Mouse (Mus musculus): ENCODE data around the gene Sapcd1.

The Sapcd1 gene

DNA sequence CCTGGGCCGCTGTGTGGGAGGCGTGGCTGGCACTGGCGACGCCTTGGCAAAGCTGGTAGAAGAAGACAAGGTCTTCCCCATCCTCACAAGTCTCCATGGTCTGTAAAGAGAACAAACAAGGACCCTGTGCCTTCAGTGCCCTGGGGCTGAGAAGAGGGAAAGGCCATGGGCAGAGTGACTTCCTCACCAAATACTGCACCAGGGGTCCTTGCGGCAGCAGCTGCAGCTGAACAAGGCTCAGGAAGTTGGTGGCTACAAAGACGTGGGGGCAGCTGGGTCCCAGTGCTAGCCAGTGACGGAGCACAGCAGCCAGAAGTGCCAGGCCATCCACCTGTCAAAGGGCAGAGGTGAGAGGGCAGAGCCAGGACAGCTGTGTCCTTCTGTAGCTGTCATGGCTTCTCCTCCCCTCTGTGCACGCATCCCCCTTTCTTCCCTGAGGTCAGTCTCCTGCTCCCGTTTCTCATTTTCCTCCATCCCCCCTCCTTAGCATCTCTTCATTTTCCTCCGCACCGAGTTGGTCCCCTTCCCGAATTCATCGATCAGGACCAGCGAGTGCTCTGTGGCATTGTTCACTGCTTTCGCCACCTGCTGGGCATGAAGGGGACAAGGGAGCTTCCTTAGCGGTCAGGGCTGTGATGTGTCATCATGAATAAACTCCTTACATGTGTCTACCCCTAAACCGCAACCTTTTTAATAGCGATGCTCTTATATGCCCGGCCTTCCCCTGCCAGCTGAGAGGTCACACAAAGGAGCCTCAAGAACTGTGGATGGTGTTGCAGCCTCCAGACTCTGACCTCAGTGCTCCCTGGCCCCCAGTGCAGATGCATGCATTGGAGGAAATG is 2.1 kb upstream of the Sapcd1 start:
- no peak for DNase-seq (ENCODE audit: low spot score in 2 of 2)

- no peak for DNase-seq (ENCODE audit: low spot score in 2 of 2)
Measured at GRCm38 (mm10) chr17:35028315-35028714, 499 bp upstream of the Sapcd1 start.

GRCm38 (mm10) chr17:35026206-35026605 is 1.6 kb downstream of the Sapcd1 start:
- no peak for DNase-seq (ENCODE audit: low spot score in 2 of 2)

GRCm38 (mm10) chr17:35024691-35025488 is 2.9 kb downstream of the Sapcd1 start:
- no peak for DNase-seq (ENCODE audit: low spot score in 2 of 2)

GRCm38 (mm10) chr17:35024261-35024660 is 3.6 kb downstream of the Sapcd1 start:
- no peak for DNase-seq (ENCODE audit: low spot score in 2 of 2)

- no peak for DNase-seq (ENCODE audit: low spot score in 2 of 2)
Measured at GRCm38 (mm10) chr17:35023756-35024155, 4.1 kb downstream of the Sapcd1 start.

- no peak for DNase-seq (ENCODE audit: low spot score in 2 of 2)
Measured at GRCm38 (mm10) chr17:35023221-35023620, 4.6 kb downstream of the Sapcd1 start.

- DNase-seq (ENCODE audit: low spot score in 2 of 2) = no peak
Measured at GRCm38 (mm10) chr17:35022541-35023060, 5.2 kb downstream of the Sapcd1 start.

DNA sequence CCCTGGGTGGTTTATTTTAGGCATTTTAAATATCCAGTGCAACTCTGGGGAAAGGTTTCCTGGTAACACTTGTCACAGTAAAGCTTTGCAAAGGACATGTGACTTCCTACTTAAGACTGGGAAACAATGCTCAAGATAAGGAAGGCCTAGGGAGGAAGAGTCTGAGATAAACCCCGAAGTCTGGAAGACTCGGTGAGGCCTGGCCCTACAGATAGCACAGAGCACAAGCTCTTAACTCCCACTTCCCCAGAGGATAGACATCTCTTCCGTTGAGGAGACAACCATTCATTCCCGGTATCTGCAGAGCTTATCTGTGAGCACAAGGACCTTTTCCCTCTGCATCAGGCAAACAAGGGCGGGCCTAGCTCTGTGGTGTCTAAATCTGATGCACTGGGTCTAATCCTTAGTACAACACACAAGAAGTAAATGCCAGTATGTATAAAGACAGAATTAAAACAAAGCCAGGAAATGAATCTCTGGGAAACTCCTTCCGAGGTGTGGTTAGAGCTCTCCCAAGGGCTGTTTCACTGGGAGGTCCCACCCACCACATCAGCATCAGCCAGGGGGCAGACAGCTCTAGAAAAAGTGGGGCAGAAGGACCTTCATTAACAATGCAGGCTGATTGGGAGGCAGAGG is 5.9 kb downstream of the Sapcd1 start:
- DNase-seq (ENCODE audit: low spot score in 2 of 2) = no peak

- peak; percentile 88 to 91 for DNase-seq (ENCODE audit: low spot score in 2 of 2)
Measured at GRCm38 (mm10) chr17:35021163-35021808, 6.5 kb downstream of the Sapcd1 start.

DNA sequence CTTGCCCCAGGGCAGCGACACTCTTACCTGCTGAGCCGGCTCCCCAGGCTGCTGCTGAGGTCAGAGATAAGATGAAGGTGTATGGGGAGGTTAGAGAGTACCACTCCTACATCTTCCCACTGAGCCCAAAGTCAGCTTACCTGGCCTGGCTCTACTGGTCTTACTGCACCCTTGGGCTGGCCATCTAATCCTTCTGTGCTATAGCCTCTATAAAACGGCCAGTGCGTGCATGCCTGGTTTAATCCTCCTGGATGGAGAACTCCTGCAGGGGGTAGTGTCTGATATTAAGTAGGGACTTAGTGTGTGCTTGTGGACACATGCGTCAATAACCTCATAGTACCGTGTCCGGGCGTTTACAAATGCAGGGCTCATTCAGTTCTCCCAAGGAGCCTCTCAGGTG is 7.3 kb downstream of the Sapcd1 start:
- DNase-seq (ENCODE audit: low spot score in 2 of 2) = no peak

DNA sequence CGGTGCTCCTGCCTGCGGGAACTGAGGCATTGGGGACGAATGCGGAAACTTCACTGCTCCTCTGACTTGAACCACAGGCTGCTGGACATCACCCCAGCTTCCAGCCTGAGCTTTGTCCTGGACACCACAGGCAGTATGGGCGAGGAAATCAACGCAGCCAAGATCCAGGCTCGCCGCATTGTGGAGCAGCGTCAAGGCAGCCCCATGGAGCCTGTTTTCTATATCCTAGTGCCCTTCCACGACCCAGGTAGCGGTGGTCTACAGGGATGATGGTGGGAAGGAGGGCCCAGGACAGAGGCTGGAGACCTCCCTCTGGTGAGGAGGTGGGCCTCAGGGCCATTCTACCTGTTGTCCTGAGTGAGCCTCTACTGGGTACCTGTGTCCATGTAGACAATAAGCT is 7.9 kb downstream of the Sapcd1 start:
- no peak for DNase-seq (ENCODE audit: low spot score in 2 of 2)

DNA sequence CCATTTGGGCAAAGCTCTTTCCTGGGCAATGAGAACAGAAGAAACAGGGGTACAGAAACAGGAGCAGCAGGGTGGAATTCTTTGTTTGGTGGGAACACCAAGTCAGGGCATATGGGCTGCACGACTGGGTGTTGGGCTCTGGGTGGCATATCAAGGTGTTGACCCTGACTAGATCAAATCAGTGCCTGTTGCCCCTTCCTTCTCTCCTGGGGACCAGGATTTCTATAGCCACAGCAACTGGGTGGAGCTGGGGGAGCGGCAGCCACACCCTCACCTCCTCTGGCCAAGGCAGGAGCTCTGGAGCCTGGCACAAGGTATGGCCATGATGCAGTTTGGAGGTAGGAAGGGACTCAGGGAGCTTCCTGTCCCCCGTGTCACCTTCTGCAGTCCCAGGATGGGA is 9.6 kb downstream of the Sapcd1 start:
- DNase-seq (ENCODE audit: low spot score in 2 of 2) = no peak

- DNase-seq (ENCODE audit: low spot score in 2 of 2) = no peak
Measured at GRCm38 (mm10) chr17:35017706-35018030, 10.1 kb downstream of the Sapcd1 start.

DNA sequence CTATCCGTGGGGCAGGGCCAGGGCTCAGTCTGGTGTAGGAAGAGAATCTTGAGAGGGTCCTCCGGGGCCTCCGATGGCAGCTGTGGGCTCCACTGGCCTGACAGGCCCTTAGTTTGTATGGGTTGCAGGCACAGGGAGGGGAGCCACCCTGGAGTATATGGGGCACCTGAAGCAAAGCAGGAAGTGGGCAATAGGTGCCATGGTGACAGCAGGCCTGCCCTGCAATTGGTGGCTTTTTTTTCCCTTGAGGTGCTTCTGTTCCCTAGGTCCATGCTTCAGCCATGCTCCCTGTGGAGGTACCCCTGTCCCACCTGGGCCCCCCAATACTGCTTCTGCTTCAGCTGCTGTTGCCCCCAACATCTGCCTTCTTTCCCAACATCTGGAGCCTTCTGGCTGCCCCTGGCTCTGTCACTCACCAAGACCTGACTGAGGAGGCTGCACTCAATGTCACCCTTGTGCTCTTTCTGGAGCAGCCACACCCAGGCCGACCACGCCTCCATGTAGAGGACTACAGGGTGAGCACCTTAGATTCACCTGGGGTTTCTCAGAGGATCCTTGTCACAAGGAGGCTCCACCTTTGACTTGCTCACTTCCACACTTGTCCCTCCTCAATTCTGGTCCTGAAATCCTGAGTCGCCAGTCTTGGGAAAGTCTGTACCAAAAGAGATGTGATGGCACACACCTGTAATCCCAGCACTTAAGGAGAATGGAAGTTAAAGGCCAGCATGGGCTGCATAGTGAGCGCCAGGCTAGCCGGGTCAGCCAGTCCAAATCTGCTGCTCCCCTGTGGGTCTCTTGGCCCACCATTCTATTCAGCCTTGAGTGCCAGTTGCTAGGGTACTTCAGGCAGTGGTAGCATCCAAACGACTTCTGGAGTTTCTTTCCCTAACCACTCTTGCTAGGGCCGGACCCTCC is 10.8 kb downstream of the Sapcd1 start:
- DNase-seq (ENCODE audit: low spot score in 2 of 2) = no peak

DNA sequence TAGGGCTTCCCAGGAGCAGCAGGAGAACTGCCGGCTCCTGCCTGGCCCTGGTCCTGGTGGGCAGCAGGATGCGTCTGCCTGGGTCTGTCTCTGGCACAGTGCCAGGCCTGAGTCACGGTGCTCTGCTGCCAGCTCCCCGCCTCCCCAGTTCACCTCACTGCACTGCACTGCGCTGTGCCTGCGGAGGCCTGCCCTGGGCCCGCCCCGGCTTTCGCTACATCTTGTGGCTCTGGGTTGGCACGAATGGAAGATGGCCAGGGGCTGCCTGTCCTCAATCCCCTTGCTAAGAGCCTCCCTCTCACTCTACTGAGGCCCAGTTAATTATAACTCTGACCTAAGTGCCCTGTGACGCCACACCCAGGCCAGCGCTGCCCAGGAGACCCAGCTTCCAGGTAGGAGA is 11.4 kb downstream of the Sapcd1 start, which contains the start of gene Vwa7:
TSS of gene Vwa7 (plus strand) at position 204 of the 400 bp plus-strand sequence.
- DNase-seq (ENCODE audit: low spot score in 2 of 2) = no peak

GRCm38 (mm10) chr17:35015296-35015695 is 12.5 kb downstream of the Sapcd1 start:
- no peak for DNase-seq (ENCODE audit: low spot score in 2 of 2)

- DNase-seq (ENCODE audit: low spot score in 2 of 2) = no peak
Measured at GRCm38 (mm10) chr17:35013221-35013620, 14.6 kb downstream of the Sapcd1 start.

DNA sequence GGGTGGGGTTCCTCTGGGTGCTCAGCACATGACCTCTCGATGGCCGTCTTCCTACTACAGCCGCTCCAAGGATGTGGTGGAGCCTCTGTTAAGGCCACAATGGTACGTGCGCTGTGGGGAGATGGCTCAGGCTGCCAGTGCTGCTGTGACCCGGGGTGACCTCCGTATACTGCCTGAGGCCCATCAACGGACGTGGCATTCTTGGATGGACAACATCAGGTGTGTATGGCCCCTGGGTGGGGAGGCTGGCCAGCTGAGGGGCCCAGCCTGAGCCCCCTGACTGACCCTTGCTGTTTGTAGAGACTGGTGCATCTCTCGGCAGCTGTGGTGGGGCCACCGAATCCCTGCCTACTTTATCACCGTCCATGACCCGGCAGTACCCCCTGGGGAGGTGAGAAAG is 15.4 kb downstream of the Sapcd1 start:
- no peak for DNase-seq (ENCODE audit: low spot score in 2 of 2)

- no peak for DNase-seq (ENCODE audit: low spot score in 2 of 2)
Measured at GRCm38 (mm10) chr17:35011440-35011839, 16.4 kb downstream of the Sapcd1 start.

DNA sequence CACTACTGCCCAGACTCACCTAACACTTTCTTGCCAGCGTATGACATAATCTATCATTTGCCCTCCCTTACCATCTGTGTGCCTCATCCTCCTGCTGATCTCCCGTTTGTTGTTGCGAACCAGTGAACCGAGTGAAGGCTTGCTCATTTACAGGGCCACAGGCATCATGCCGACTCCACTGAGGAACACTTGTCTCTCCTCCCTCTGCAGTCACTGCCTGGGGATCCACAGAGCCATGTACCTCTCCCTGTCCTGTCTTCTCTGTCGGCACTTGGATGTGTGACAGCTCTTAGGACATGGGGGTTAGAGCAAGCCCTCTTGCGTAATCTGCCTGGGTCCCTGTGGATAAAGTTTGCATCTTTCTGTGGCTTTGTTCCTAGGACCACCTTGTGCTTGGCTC is 18.2 kb downstream of the Sapcd1 start:
- DNase-seq (ENCODE audit: low spot score in 2 of 2) = no peak

Measured in right cerebral cortex, adult 2 months (tissue).